Mouse (Mus musculus) CH12.LX (cell line): Measurements from ENCODE around the gene Mei4. TPM values are rescaled to one million over a fixed set of nuclear protein-coding genes. Genes with fewer than 3 reads are reported as not detected.

Experiments
- DNase-seq: peaks from one replicate; pipeline ENCODE4 v3.0.0-alpha.2; 2013; ENCODE audit errors: extremely low read depth
- H3K27ac ChIP-seq: 2 replicates; pipeline ENCODE4 v1.5.1; 2012; ENCODE audit warnings: low read depth, mild to moderate bottlenecking, control low read depth, moderate library complexity; ENCODE audit not compliant: insufficient read depth
- H3K27me3 ChIP-seq: replicated peaks from 2 replicates; pipeline ENCODE3; 2012; ENCODE audit warnings: inconsistent platforms
- H3K36me3 ChIP-seq, 2 experiments: replicated peaks in 1 of 2; 2 replicates each; pipeline versions ENCODE3 to v1.6.1; 2012; ENCODE audit warnings: inconsistent platforms in 1 of 2, low read length in 1 of 2, mild to moderate bottlenecking in 1 of 2, mixed read lengths in 1 of 2, moderate library complexity in 1 of 2; ENCODE audit not compliant: control insufficient read depth in 1 of 2, insufficient read depth in 1 of 2
- H3K4me1 ChIP-seq, 2 experiments: 2 replicates each; pipeline ENCODE4 v1.6.1; 2012; ENCODE audit warnings: inconsistent platforms in 1 of 2, moderate library complexity in 1 of 2; ENCODE audit not compliant: insufficient read depth in 2 of 2, control insufficient read depth in 1 of 2
- H3K4me2 ChIP-seq: 2 replicates; pipeline ENCODE4 v1.6.1; 2012; ENCODE audit warnings: low read depth, mild to moderate bottlenecking, control low read depth; ENCODE audit not compliant: poor library complexity, insufficient read depth, severe bottlenecking
- H3K4me3 ChIP-seq, 3 experiments: fragments of 150-350 bp in 1 of 3; sonication (generic) in 1 of 3; replicated peaks in 1 of 3; 2 replicates each; pipeline versions ENCODE3 to v1.5.1; 2011 to 2012; ENCODE audit warnings: low read depth in 2 of 3, low read length in 2 of 3, mild to moderate bottlenecking in 2 of 3, moderate library complexity in 2 of 3, control low read depth in 1 of 3, improper control_type of control experiment in 1 of 3, inconsistent platforms in 1 of 3, mixed read lengths in 1 of 3; ENCODE audit not compliant: poor library complexity in 1 of 3
- H3K79me2 ChIP-seq: replicated peaks from 2 replicates; pipeline ENCODE4 v1.6.1; 2012; ENCODE audit warnings: mild to moderate bottlenecking, moderate library complexity; ENCODE audit not compliant: control insufficient read depth, poor library complexity, insufficient read depth, severe bottlenecking; ENCODE audit errors: extremely low read depth
- H3K9ac ChIP-seq: 2 replicates; pipeline ENCODE4 v1.6.1; 2012; ENCODE audit warnings: low read depth, mild to moderate bottlenecking, control low read depth, moderate library complexity; ENCODE audit not compliant: insufficient read depth
- H3K9me3 ChIP-seq: replicated peaks from 2 replicates; pipeline ENCODE3; 2012; ENCODE audit warnings: low read length, inconsistent platforms, mixed read lengths
- CHD2 ChIP-seq: IDR thresholded peaks from 2 replicates; pipeline ENCODE4 v1.6.1; 2011; ENCODE audit warnings: low read length, improper control_type of control experiment
- CTCF ChIP-seq, 2 experiments: IDR thresholded peaks in 1 of 2; conservative IDR thresholded peaks in 1 of 2; 2 replicates each; pipeline ENCODE4 v1.5.1; 2011 to 2012; ENCODE audit warnings: low read depth in 2 of 2, low read length in 2 of 2, improper control_type of control experiment in 1 of 2, inconsistent platforms in 1 of 2, mild to moderate bottlenecking in 1 of 2, moderate library complexity in 1 of 2
- E2F4 ChIP-seq: IDR thresholded peaks from 2 replicates; pipeline ENCODE4 v1.6.1; 2011; ENCODE audit warnings: low read depth, low read length, improper control_type of control experiment; ENCODE audit not compliant: insufficient replicate concordance
- ELF1 ChIP-seq: IDR thresholded peaks from 2 replicates; pipeline ENCODE4 v1.6.1; 2014; ENCODE audit warnings: low read depth, mild to moderate bottlenecking, inconsistent platforms, low read length, improper control_type of control experiment
- EP300 ChIP-seq: IDR thresholded peaks from 2 replicates; pipeline ENCODE4 v1.6.1; 2011; ENCODE audit warnings: low read length, improper control_type of control experiment
- HCFC1 ChIP-seq: IDR thresholded peaks from 2 replicates; pipeline ENCODE4 v1.6.1; 2012; ENCODE audit warnings: low read depth, mild to moderate bottlenecking, inconsistent platforms, low read length, improper control_type of control experiment
- JUN ChIP-seq: IDR thresholded peaks from 2 replicates; pipeline ENCODE4 v1.6.1; 2011; ENCODE audit warnings: low read depth, mild to moderate bottlenecking, low read length, improper control_type of control experiment, moderate library complexity; ENCODE audit not compliant: insufficient read depth
- JUND ChIP-seq: conservative IDR thresholded peaks from 2 replicates; pipeline ENCODE4 v1.6.1; 2011; ENCODE audit warnings: low read depth, low read length, improper control_type of control experiment
- MAFK ChIP-seq: IDR thresholded peaks from 2 replicates; pipeline ENCODE4 v1.6.1; 2011; ENCODE audit warnings: low read length, improper control_type of control experiment; ENCODE audit not compliant: insufficient replicate concordance
- MAZ ChIP-seq: IDR thresholded peaks from 2 replicates; pipeline ENCODE4 v1.6.1; 2012; ENCODE audit warnings: low read depth, mild to moderate bottlenecking, inconsistent platforms, low read length, improper control_type of control experiment, moderate library complexity
- MEF2A ChIP-seq: IDR thresholded peaks from 2 replicates; pipeline ENCODE4 v1.6.1; 2014; ENCODE audit warnings: low read depth, mild to moderate bottlenecking, inconsistent platforms, low read length, improper control_type of control experiment, borderline replicate concordance
- MYC ChIP-seq: IDR thresholded peaks from 2 replicates; pipeline ENCODE4 v1.6.1; 2011; ENCODE audit warnings: low read depth, mild to moderate bottlenecking, improper control_type of control experiment, low read length
- NELFE ChIP-seq: IDR thresholded peaks from 2 replicates; pipeline ENCODE4 v1.6.1; 2011; ENCODE audit warnings: low read depth, low read length, improper control_type of control experiment
- NRF1 ChIP-seq: IDR thresholded peaks from 2 replicates; pipeline ENCODE4 v1.6.1; 2014; ENCODE audit warnings: low read depth, mild to moderate bottlenecking, inconsistent platforms, low read length, improper control_type of control experiment, moderate library complexity
- PAX5 ChIP-seq: IDR thresholded peaks from 2 replicates; pipeline ENCODE4 v1.6.1; 2012; ENCODE audit warnings: low read length, inconsistent platforms, mixed read lengths
- POLR2A ChIP-seq: IDR thresholded peaks from 2 replicates; pipeline ENCODE4 v1.6.1; 2011; ENCODE audit warnings: low read depth, mild to moderate bottlenecking, improper control_type of control experiment, low read length
- POLR2AphosphoS2 ChIP-seq: IDR thresholded peaks from 2 replicates; pipeline ENCODE4 v1.6.1; 2011; ENCODE audit warnings: low read depth, low read length, improper control_type of control experiment
- RAD21 ChIP-seq: IDR thresholded peaks from 2 replicates; pipeline ENCODE4 v1.6.1; 2011; ENCODE audit warnings: low read depth, mild to moderate bottlenecking, low read length, improper control_type of control experiment, moderate library complexity
- RCOR1 ChIP-seq: conservative IDR thresholded peaks from 2 replicates; pipeline ENCODE4 v1.6.1; 2012; ENCODE audit warnings: low read depth, mild to moderate bottlenecking, inconsistent platforms, low read length, improper control_type of control experiment
- SIN3A ChIP-seq: IDR thresholded peaks from 2 replicates; pipeline ENCODE4 v1.6.1; 2012; ENCODE audit warnings: low read length, improper control_type of control experiment, inconsistent platforms
- TBP ChIP-seq: conservative IDR thresholded peaks from 2 replicates; pipeline ENCODE4 v1.6.1; 2011; ENCODE audit warnings: low read depth, low read length, improper control_type of control experiment
- TCF12 ChIP-seq: IDR thresholded peaks from 2 replicates; pipeline ENCODE4 v1.6.1; 2014; ENCODE audit warnings: low read depth, mild to moderate bottlenecking, inconsistent platforms, low read length, improper control_type of control experiment
- USF1 ChIP-seq: IDR thresholded peaks from 2 replicates; pipeline ENCODE4 v1.6.1; 2014; ENCODE audit warnings: low read depth, mild to moderate bottlenecking, inconsistent platforms, low read length, improper control_type of control experiment
- ZNF384 ChIP-seq: IDR thresholded peaks from 2 replicates; pipeline ENCODE4 v1.6.1; 2012; ENCODE audit warnings: low read depth, low read length, improper control_type of control experiment, inconsistent platforms
- dilution Hi-C: fragments of 300-500 bp; cut with MboI; formaldehyde crosslinking; loops from 2 replicates; pipeline ENCODE4 v1.14.3; 2020; ENCODE audit warnings: low sequenced_read_pairs; ENCODE audit not compliant: extremely low pct_unique_long_range_greater_than_20kb, extremely low pct_ligation_motif_present
- in situ Hi-C: fragments of 300-500 bp; cut with MboI; formaldehyde crosslinking; loops from 3 replicates; pipeline ENCODE4 v1.14.3; 2019; ENCODE audit warnings: low sequenced_read_pairs, low pct_ligation_motif_present, low pct_unique_long_range_greater_than_20kb, mixed read lengths
- polyA plus RNA-seq: library from polyadenylated mRNA; unstranded; fragments of >175 nt; gene quantifications from 2 replicates; pipeline ENCODE4 v1.2.1, GENCODE M21; 2012; ENCODE audit warnings: low read depth; ENCODE audit not compliant: insufficient read length
- total RNA-seq, 2 experiments: library from RNA; depleted of rRNA; stranded (reverse); fragments of 300-350 nt in 1 of 2; fragments of >200 nt in 1 of 2; gene quantifications; 2 replicates each; pipeline ENCODE4 v1.2.3; 2012 to 2014

The Mei4 gene
- total and polyA plus RNA-seq, 3 experiments: not detected

- dilution Hi-C loops: no loop called here
- H3K27ac ChIP-seq: no peak overlapping the region
- no peak overlapping the region for H3K4me3 ChIP-seq
- no peak for DNase-seq
- no peaks in the 10 kb centered on the region for H3K79me2 ChIP-seq
- TF ChIP-seq PAX5 (no peak), CHD2 (no peak), POLR2A (no peak), MEF2A (no peak), POLR2AphosphoS2 (no peak), MAZ (no peak), JUN (no peak), RCOR1 (no peak), RAD21 (no peak), MAFK (no peak), TCF12 (no peak), TBP (no peak), ZNF384 (no peak), NELFE (no peak), JUND (no peak)
- in situ Hi-C loops: no loop called here
- H3K27me3 ChIP-seq: no peaks in the 10 kb centered on the region
- H3K4me1 ChIP-seq: no peaks in the 10 kb centered on the region
- no peak overlapping the region for H3K9ac ChIP-seq
- H3K4me2 ChIP-seq: no peak overlapping the region
- no peaks in the 10 kb centered on the region for H3K9me3 ChIP-seq
- H3K36me3 ChIP-seq: no peaks in the 10 kb centered on the region
These were observed 149.5 kb downstream of the Mei4 start for GRCm38 (mm10) chr9:82012991-82013390.

DNA sequence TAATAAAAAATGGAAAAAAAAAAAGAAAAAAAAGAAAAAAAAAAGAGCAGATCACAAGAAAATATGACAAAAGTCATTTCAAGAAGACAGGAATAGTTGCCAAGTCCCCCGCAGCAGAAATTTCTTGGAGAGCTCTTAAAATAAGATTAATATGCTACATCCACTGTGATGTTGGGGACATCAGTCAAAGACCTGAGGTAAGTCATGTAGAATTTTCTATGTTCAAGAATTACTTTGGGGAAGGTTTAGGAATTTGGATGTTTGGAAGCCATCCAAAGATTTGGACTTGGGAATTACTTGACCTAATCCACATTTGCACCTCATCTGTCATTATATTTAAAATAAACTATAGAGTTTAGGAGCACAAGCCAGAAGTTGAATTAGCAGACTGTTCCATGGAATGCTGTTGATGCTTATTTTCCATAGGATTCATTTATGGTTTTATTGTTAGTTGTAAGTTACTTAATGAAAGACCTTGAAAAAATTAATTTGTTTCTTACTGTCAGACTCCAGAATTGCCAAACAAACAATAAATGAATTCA lies 179.1 kb downstream of the Mei4 start:
- H3K4me3 ChIP-seq: no peak overlapping the region
- no peak for DNase-seq
- TF ChIP-seq EP300 (no peak), CHD2 (no peak), TBP (no peak), MYC (no peak), HCFC1 (no peak), SIN3A (no peak), TCF12 (no peak), USF1 (no peak), ELF1 (no peak), CTCF (conservative IDR thresholded peaks at IDR 0.05 in 1 of 2, IDR thresholded peaks at IDR 0.05 in 1 of 2; ENCODE audit: low read depth in 2 of 2, low read length in 2 of 2) (no peak), NRF1 (no peak), JUND (no peak), PAX5 (no peak), E2F4 (no peak), MAZ (no peak)
- TF ChIP-seq, all 38 proteins: peak for 0
- Histone ChIP-seq H3K9me3 (no peaks in the 10 kb centered on the region), H3K36me3 (no peaks in the 10 kb centered on the region), H3K27ac (no peak overlapping the region), H3K27me3 (no peaks in the 10 kb centered on the region), H3K4me2 (no peak overlapping the region), H3K9ac (no peak overlapping the region), H3K4me1 (no peaks in the 10 kb centered on the region), H3K79me2 (no peaks in the 10 kb centered on the region)
- dilution Hi-C loops: no loop called here
- in situ Hi-C loops: no loop called here
